Mouse (Mus musculus) left cerebral cortex, adult 9 months (tissue): Measurements from ENCODE around the gene Cmtm6.

ENCODE experiments used
- DNase-seq, 2 experiments: peaks; one replicate each; pipeline ENCODE4 v3.0.0; 2022; ENCODE audit warnings: low spot score in 2 of 2

Cmtm6 gene

GRCm38 (mm10) chr9:114770224-114770623 is 39.3 kb downstream of the Cmtm6 start:
- DNase-seq = no peak

GRCm38 (mm10) chr9:114771565-114771964 is 40.6 kb downstream of the Cmtm6 start:
- no peak for DNase-seq

DNA sequence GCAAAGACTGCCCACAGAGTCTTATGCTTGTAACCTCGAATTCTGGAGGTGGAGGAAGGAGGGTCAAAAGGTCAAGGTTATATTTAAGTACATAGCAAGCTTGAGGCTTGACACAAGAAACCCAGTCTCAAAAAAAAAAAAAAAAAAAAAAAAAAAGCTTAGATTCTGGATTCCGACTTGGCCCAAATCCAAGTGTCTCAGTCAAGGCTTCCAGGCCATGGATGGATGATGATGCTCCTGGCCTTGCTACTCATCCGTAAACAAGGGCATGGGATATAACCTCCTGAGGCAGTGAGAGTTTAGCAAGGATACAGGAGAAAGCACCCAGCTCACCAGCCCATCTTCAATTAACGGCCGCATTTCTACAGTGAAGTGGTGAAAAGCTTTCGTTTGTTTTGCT is 43.7 kb downstream of the Cmtm6 start:
- DNase-seq = no peak

DNA sequence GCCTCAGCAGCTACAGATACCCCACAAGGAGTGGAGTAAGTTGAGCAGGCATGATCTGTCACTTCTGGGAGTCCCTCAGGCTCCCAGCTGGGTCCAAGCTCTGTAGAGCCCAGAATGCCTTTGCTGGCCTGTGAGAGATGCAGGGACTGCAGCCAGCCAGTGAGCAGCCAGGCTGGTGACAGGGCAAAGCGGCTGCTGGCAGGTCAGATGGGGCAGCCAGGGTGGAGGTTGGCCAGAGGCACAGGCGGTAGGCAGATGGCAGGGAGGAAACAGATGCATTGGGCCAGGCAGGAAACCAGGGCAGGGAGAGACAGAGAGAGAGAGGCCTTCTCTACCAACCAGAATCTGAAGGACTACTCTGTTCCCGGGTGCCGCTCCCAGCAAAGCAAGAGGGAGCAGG is 44.4 kb downstream of the Cmtm6 start:
- DNase-seq = no peak

DNA sequence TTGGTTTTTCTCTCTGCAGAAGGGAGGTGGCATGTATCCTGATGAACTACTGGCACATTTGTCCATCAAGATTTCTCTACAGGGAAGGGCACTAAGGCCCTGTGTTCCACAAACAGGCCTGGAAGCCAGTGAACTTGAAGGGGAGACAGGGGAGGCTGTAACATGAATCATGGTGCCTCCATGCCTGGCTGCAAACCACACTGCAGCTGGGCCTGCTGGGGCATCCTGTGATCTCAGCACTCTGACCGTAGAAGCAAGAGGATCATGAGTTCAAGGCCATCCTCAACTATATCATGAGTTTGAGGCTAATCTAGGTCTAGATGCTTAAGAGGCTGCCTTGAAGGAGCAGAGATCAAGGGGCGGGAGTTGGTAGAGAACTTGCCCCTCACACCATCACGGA is 45.4 kb downstream of the Cmtm6 start:
- DNase-seq = no peak

DNA sequence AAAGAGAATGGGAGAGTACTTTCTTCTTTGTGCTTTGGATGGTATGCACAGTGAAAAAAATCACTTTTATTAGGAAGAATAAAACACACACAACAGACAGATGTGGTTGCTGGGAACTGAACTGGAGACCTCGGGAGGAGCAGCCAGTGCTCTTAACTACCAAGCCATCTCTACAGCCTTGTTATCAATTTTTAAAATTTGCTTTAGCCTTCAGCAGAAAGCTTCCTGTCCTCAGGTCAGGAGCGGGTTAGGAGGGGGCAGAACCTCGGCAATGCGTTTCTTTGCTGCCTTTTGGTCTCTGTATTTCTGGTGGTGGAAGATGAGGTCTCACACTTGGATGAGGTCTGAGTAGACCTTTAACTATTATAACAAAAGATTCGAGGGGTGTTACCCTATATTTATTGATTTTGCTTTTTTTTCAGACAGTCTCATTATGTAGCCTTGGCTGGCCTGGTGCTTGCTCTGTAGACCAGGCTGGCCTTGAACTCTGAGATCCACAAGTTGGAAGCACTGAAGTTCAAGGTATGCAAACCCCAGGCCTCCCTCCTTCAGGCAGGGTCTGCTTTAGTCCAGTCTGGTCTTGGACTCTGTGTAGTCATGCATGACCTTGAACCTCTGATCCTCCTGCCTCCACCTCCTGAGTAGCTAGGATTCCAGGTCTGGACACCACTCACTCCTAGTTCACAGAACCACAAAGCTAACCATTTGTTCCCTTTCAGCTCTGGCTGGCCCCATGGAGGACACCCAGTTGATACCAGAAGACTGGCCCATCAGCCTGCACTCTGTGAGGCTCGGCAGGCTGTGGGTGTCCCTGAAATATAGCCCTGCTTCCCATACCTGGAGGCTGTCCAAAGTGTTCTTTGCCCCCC is 46.5 kb downstream of the Cmtm6 start:
- DNase-seq = no peak

DNA sequence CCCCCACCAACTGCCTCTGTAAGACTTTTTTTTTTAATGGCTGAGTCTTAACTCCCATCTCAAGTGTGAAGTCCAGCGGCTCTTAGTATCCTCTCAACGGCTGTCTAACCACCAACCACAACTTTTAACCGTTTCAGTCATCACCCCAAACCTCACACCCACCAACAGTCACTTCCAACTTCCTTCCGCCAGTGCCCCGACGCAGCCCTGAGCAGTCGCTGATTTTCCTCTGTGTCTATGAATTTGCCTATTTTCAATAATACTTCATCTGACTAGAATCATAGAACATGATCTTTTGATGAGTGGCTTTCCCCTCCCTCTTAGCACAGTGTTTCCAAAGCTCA is 47.1 kb downstream of the Cmtm6 start:
- no peak for DNase-seq

DNA sequence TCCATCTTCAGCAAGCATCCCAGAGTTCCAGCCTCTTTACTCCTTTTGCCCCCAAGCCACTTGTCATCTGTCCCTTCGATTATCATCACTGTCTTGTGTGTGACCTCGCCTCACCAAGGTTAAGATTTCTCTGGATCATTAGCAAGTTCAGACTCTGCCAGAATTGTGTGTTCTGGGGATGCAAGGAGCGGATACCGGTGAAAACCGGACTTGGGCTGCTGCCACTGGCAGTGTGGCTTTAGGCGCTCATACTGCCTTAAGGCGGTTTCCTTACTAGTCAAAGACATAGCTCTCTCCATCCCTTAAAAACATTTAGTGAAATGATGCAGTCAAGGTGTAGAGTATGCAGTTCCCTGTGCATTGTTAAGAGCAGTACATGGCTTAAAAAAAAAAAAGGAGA is 48.0 kb downstream of the Cmtm6 start:
- no peak for DNase-seq

DNA sequence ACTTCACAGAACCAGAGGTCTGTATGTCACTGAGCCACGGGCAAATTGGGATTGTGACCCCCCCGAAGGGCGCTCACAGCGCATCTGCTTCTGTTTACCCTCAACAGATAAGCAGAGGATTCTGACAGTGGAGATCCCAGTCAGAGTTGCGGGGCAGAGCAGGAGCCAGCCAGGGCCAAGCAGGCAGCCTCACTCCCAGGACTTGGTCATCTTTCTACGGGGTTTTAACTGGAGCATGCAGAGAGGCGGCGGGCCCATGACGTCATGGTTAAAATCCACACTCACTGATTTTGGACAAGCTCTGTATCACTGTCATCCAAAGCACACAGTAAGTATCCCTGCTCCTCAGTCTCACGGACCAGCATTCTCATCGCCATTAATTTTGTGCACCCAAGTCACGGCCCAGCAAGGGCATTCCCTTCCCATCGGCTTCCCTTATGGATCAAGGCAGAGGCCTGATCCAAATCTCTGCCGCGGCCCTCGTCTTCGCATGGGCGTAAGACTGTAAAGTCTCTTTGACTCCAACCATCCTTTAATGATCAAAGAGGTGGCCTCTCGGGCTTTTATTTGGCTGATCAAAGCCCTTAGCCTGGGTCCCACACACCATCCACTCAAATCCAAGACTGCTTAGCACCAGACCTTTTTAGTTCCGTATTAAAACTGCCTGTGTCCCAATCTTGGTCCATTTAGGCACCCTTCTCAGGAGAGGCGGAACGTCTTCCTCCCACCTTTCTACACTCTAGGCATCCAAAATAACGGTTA is 49.2 kb downstream of the Cmtm6 start:
- no peak for DNase-seq

- DNase-seq = peak in 1 of 2 experiments; percentile 29
Observed at GRCm38 (mm10) chr9:114780746-114781525, 50.0 kb downstream of the Cmtm6 start.

- DNase-seq = no peak
Observed at GRCm38 (mm10) chr9:114781526-114782212, 50.8 kb downstream of the Cmtm6 start, which contains the start of gene Cmtm7. Cmtm7 (minus strand) TSS chr9:114781856.

GRCm38 (mm10) chr9:114785432-114786125 is 54.7 kb downstream of the Cmtm6 start:
- DNase-seq = no peak

DNA sequence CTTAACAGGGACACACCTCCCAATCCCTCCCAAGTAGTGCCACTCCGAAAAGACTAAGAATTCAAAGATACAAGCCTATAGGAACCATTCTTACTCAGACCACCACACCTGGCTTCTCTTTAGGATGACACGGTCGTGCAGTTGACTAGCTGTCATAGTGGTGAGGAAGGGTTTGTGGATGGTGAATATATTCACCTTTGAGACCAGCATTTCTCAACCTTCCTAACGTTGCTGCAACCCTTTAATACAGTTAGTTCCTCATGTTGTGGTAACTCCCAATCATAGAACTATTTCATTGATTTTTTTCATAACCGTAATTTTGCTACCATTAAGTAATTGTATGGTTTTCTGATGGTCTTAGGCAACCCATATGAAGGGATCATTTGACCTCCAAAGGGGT is 56.2 kb downstream of the Cmtm6 start:
- DNase-seq = no peak

DNA sequence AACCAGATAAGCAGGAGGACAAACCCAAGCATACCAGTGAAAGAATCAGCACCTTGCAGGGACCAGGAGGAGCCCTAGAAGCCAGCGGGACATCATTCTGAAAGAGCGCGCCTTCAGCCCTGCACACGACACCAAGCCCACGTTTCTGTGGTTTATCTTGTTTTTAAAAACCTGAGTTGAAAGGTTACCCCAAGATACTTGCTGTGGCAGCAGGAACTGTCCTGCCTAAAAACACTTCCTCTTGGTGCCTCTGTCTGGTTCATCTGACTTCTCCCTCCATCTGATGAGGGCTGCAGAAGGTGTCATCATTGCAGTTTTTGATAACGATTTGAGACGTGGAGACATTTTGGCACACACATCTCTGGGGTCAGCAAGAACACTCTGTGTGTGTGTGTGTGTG is 56.8 kb downstream of the Cmtm6 start:
- DNase-seq = no peak

DNA sequence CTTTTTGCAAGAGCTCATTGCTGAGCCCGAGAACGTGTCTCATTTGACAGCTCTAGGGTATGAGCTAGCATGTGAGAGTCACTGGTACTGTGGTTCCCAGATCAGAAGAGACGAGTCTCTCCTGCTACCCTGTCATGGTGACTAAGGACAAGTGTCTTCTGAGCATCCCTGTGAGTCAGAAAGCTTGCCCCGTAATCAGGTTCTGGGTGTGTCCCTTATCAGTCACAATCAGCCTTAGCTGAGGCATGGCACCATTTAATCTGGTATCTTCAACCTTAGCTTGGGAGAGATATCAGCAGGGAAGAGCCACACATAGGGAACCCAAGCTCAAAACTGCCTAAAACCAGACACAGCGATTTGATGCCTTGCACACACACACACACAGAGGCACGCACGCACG is 57.8 kb downstream of the Cmtm6 start:
- no peak for DNase-seq

DNA sequence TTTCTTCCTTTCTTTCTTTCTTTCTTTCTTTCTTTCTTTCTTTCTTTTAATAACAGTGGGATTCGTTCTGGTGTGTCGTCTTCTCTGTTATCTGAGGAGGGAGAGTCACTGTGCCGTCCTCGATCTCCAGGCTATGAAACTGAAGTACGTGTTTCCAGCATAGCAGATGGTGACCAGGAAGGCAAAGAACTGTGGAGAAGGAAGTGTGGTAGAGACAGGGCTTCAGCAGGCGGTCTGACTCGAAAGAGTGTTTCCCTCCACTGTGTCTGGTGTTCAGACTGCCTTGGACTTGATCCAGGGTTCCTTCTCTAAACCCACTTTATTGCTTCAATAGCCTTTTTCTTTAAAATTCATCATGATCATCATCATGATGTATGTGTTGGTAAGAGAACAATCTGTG is 58.6 kb downstream of the Cmtm6 start:
- DNase-seq = no peak

DNA sequence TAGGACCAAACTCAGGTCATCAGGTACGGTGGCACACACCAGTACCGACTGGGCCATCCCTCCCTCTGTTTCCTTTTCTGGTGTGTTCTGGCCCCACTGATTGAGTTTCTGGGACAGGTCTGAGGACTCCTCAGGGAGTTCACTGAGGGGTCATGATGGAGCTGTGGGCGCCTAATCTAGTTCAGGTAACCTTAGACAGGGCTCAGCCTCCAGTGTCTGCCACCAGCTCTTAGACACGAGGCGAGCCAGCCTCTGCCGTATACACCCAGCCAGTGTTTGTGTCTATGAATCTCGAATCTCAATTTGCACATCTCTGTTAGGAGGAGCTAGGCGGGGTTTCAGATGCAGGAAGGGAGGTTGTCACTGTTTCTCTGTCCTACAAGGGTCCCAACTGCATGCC is 59.1 kb downstream of the Cmtm6 start:
- no peak for DNase-seq

- no peak for DNase-seq
Observed at GRCm38 (mm10) chr9:114793764-114794295, 62.9 kb downstream of the Cmtm6 start.

GRCm38 (mm10) chr9:114794491-114794890 is 63.6 kb downstream of the Cmtm6 start:
- DNase-seq = no peak

- no peak for DNase-seq
Observed at GRCm38 (mm10) chr9:114796473-114797050, 65.6 kb downstream of the Cmtm6 start.
